Mouse (Mus musculus) layer of hippocampus, adult 8-10 months (tissue): Measurements from ENCODE around the gene Olfr902. TPM values are rescaled to one million over a fixed set of nuclear protein-coding genes. Genes with fewer than 3 reads are reported as not detected.
"Not testable (repeated sequence)": the region's sequence is repeated elsewhere in the genome, so short reads cannot be mapped to it uniquely, and the experiment has no call there.

Experiments used
- DNase-seq, 2 experiments: peaks; one replicate each; pipeline ENCODE4 v3.0.0; 2022; ENCODE audit warnings: low spot score in 2 of 2
- total RNA-seq, 4 experiments: library from RNA; stranded (reverse); gene quantifications; 2 replicates each; pipeline ENCODE4 v1.2.4; 2022

Olfr902 gene
- not detected for total RNA-seq

GRCm38 (mm10) chr9:38447352-38447751 is at the start of gene Olfr902:
Gene Olfr902 (plus strand): TSS chr9:38447652.
- no peak for DNase-seq

- DNase-seq = no peak
Observed at GRCm38 (mm10) chr9:38401398-38401797, 46.1 kb upstream of the Olfr902 start, which contains the start of gene Olfr147. Gene Olfr147 (plus strand): TSS chr9:38401698.

- not testable (repeated sequence) for DNase-seq
Observed at GRCm38 (mm10) chr9:38407502-38407901, 40.0 kb upstream of the Olfr902 start.

- not testable (repeated sequence) for DNase-seq
Observed at GRCm38 (mm10) chr9:38413502-38413901, 34.0 kb upstream of the Olfr902 start.

GRCm38 (mm10) chr9:38423801-38424200 is 23.7 kb upstream of the Olfr902 start:
- DNase-seq = no peak

- no peak for DNase-seq
Observed at GRCm38 (mm10) chr9:38427026-38427425, 20.4 kb upstream of the Olfr902 start.

GRCm38 (mm10) chr9:38429155-38429554 is 18.3 kb upstream of the Olfr902 start, which contains the start of gene Olfr901:
Gene Olfr901 (plus strand): TSS chr9:38429455.
- no peak for DNase-seq

- DNase-seq = no peak
Observed at GRCm38 (mm10) chr9:38462844-38463243, 15.4 kb downstream of the Olfr902 start, which contains the start of gene Olfr904. Gene Olfr904 (plus strand): TSS chr9:38463144.

- DNase-seq = no peak
Observed at GRCm38 (mm10) chr9:38470807-38471206, 23.4 kb downstream of the Olfr902 start, which contains the start of gene Olfr905. Gene Olfr905 (plus strand): TSS chr9:38471107.

GRCm38 (mm10) chr9:38486785-38487184 is 39.3 kb downstream of the Olfr902 start, which contains the start of gene Olfr906:
Gene Olfr906 (plus strand): TSS chr9:38487085.
- no peak for DNase-seq

GRCm38 (mm10) chr9:38495501-38495900 is 48.0 kb downstream of the Olfr902 start, which contains the start of gene Olfr907:
Gene Olfr907 (plus strand): TSS chr9:38495801.
- DNase-seq = no peak

Other genes starting within 250 kb of the Olfr902 start
- gene Olfr893, start 239.3 kb upstream of the Olfr902 start, total RNA-seq = not detected
- not detected for gene Olfr894, start 229.6 kb upstream of the Olfr902 start, total RNA-seq
- not detected for gene Olfr143, start 194.9 kb upstream of the Olfr902 start, total RNA-seq
- gene Olfr895, start 179.8 kb upstream of the Olfr902 start, total RNA-seq = not detected
- not detected for gene Olfr896-ps1, start 156.5 kb upstream of the Olfr902 start, total RNA-seq
- gene Olfr25, start 118.6 kb upstream of the Olfr902 start, total RNA-seq = not detected
- not detected for gene Olfr898, start 99.2 kb upstream of the Olfr902 start, total RNA-seq
- not detected for gene Olfr250, start 80.8 kb upstream of the Olfr902 start, total RNA-seq
- gene Olfr251, start 70.6 kb upstream of the Olfr902 start, total RNA-seq = not detected
- not detected for gene Olfr147, start 46.0 kb upstream of the Olfr902 start, total RNA-seq
- gene Olfr901, start 18.2 kb upstream of the Olfr902 start, total RNA-seq = not detected
- not detected for gene Olfr904, start 15.5 kb downstream of the Olfr902 start, total RNA-seq
- not detected for gene Olfr905, start 23.5 kb downstream of the Olfr902 start, total RNA-seq
- gene Olfr906, start 39.4 kb downstream of the Olfr902 start, total RNA-seq = not detected
- gene Olfr907, start 48.1 kb downstream of the Olfr902 start, total RNA-seq = not detected
- gene Olfr911-ps1, start 73.9 kb downstream of the Olfr902 start, total RNA-seq = not detected
- not detected for gene Olfr910, start 90.2 kb downstream of the Olfr902 start, total RNA-seq
- not detected for gene Olfr912, start 132.5 kb downstream of the Olfr902 start, total RNA-seq
- not detected for gene Olfr913, start 145.1 kb downstream of the Olfr902 start, total RNA-seq
- gene Olfr914, start 157.4 kb downstream of the Olfr902 start, total RNA-seq = not detected
- gene Olfr916, start 212.2 kb downstream of the Olfr902 start, total RNA-seq = not detected
- gene Olfr917, start 218.2 kb downstream of the Olfr902 start, total RNA-seq = not detected
- not detected for gene Olfr918, start 226.9 kb downstream of the Olfr902 start, total RNA-seq